Mouse (Mus musculus): Measurements from ENCODE around the gene Fitm1. TPM values are rescaled to one million over a fixed set of nuclear protein-coding genes. Genes with fewer than 3 reads are reported as not detected.
A peak's percentile ranks its signal among the peaks of the same experiment; 100 is the strongest.

Gene Fitm1
- polyA plus RNA-seq, 1 experiment from 2014 or later, result 0.26 TPM

DNA sequence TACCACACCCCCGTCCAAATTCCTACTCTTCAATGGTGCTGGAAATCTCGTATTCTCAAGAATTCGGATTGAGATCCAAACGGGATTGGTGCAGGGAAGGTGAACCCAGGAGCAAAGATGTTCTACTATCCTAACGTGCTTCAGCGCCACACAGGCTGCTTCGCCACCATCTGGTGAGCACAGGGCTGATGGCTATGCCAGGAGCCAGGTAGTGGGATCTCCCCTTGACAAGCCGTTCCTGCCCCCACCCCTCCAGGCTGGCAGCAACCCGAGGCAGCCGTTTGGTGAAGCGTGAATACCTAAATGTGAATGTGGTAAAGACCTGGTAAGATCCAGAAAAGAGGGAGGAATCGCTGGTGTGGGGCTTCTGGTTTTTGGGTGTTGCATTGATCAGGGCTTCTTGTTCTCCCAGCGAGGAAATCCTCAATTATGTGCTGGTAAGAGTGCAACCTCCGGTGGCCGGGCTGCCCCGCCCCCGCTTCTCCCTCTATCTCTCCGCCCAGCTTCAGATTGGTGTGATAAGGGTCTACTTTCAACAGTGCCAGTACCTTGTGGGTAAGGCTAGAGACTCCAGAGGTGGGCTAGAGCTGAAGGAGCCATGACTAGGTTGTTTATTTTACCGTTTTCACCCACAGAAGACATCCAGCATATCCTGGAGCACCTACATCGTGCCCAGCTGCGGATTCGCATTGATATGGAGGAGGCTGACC is 43.2 kb downstream of the Fitm1 start:
- Histone ChIP-seq H3K27me3 (replicated peaks; ENCODE audit: control insufficient read depth, insufficient read depth, low read length) (no peaks in the 10 kb centered on the region), H3K4me2 (ENCODE audit: low read length) (peak overlapping the region; percentile 44), H3K36me3 (ENCODE audit: control insufficient read depth, insufficient read depth, low read length) (no peaks in the 10 kb centered on the region), H3K9me3 (ENCODE audit: control insufficient read depth, low read length) (no peaks in the 10 kb centered on the region), H3K4me1 (ENCODE audit: control insufficient read depth, insufficient read depth, low read depth, low read length) (no peaks in the 10 kb centered on the region), H3K27ac (ENCODE audit: low read depth, low read length) (no peak overlapping the region), H3K9ac (ENCODE audit: low read depth, low read length) (peak overlapping the region; percentile 25; the same call in 1 of the 2 replicates), H3K4me3 (ENCODE audit: low read length) (peak overlapping the region; percentile 33)
- peak; percentile 55; the same call in 1 of the 2 replicates for ATAC-seq
- WGBS, result 52% methylated on average over 22 of the region's 22 CpGs

Other genes with a start within 250 kb of the Fitm1 start
- 28.6 and 29.5 TPM in 2 replicates for gene Dhrs4, start 96.9 kb upstream of the Fitm1 start, polyA plus RNA-seq (2015; fragmentation: Nextera tagmentation; extraction: Ambion mirVana)
- 22.9 and 26.2 TPM in 2 replicates for gene Carmil3, start 85.0 kb upstream of the Fitm1 start, polyA plus RNA-seq (2015; fragmentation: Nextera tagmentation; extraction: Ambion mirVana)
- gene Cpne6, start 65.2 kb upstream of the Fitm1 start, polyA plus RNA-seq (2015; fragmentation: Nextera tagmentation; extraction: Ambion mirVana), result 10.2 and 11.7 TPM in 2 replicates
- 0.15 and 0.23 TPM in 2 replicates for gene Nrl, start 50.6 kb upstream of the Fitm1 start, polyA plus RNA-seq (2015; fragmentation: Nextera tagmentation; extraction: Ambion mirVana)
- gene Pck2, start 35.4 kb upstream of the Fitm1 start, polyA plus RNA-seq (2015; fragmentation: Nextera tagmentation; extraction: Ambion mirVana), result 29.3 and 32.4 TPM in 2 replicates
- gene Dcaf11, start 15.6 kb upstream of the Fitm1 start, polyA plus RNA-seq (2015; fragmentation: Nextera tagmentation; extraction: Ambion mirVana), result 110 and 127 TPM in 2 replicates
- gene A730061H03Rik, start 15.2 kb upstream of the Fitm1 start, polyA plus RNA-seq (2015; fragmentation: Nextera tagmentation; extraction: Ambion mirVana), result 0.89 and 1.4 TPM in 2 replicates
- gene Psme1, start 2.5 kb downstream of the Fitm1 start, polyA plus RNA-seq (2015; fragmentation: Nextera tagmentation; extraction: Ambion mirVana), result 223 and 230 TPM in 2 replicates
- 49.4 and 64.2 TPM in 2 replicates for gene Emc9, start 9.7 kb downstream of the Fitm1 start, polyA plus RNA-seq (2015; fragmentation: Nextera tagmentation; extraction: Ambion mirVana)
- 170 and 173 TPM in 2 replicates for gene Psme2, start 15.5 kb downstream of the Fitm1 start, polyA plus RNA-seq (2015; fragmentation: Nextera tagmentation; extraction: Ambion mirVana)
- 18.2 and 20.3 TPM in 2 replicates for gene Rnf31, start 16.1 kb downstream of the Fitm1 start, polyA plus RNA-seq (2015; fragmentation: Nextera tagmentation; extraction: Ambion mirVana)
- 9.7 and 10.6 TPM in 2 replicates for gene Irf9, start 28.0 kb downstream of the Fitm1 start, polyA plus RNA-seq (2015; fragmentation: Nextera tagmentation; extraction: Ambion mirVana)
- 16.8 and 20.2 TPM in 2 replicates for gene Rec8, start 42.4 kb downstream of the Fitm1 start, polyA plus RNA-seq (2015; fragmentation: Nextera tagmentation; extraction: Ambion mirVana)
- 116 and 131 TPM in 2 replicates for gene Ipo4, start 60.3 kb downstream of the Fitm1 start, polyA plus RNA-seq (2015; fragmentation: Nextera tagmentation; extraction: Ambion mirVana)
- 1.5 and 1.6 TPM in 2 replicates for gene Gm49378, start 62.3 kb downstream of the Fitm1 start, polyA plus RNA-seq (2015; fragmentation: Nextera tagmentation; extraction: Ambion mirVana)
- gene Tm9sf1, start 68.2 kb downstream of the Fitm1 start, polyA plus RNA-seq (2015; fragmentation: Nextera tagmentation; extraction: Ambion mirVana), result 68.7 and 72.1 TPM in 2 replicates
- gene Tssk4, start 74.6 kb downstream of the Fitm1 start, polyA plus RNA-seq (2015; fragmentation: Nextera tagmentation; extraction: Ambion mirVana), result 0.32 and 0.53 TPM in 2 replicates
- 77.2 and 82.8 TPM in 2 replicates for gene Mdp1, start 84.9 kb downstream of the Fitm1 start, polyA plus RNA-seq (2015; fragmentation: Nextera tagmentation; extraction: Ambion mirVana)
- gene Gmpr2, start 96.3 kb downstream of the Fitm1 start, polyA plus RNA-seq (2015; fragmentation: Nextera tagmentation; extraction: Ambion mirVana), result 48.6 and 50.4 TPM in 2 replicates
- gene Nedd8, start 96.5 kb downstream of the Fitm1 start, polyA plus RNA-seq (2015; fragmentation: Nextera tagmentation; extraction: Ambion mirVana), result 567 and 599 TPM in 2 replicates
- gene Tinf2, start 106.2 kb downstream of the Fitm1 start, polyA plus RNA-seq (2015; fragmentation: Nextera tagmentation; extraction: Ambion mirVana), result 25.3 and 25.7 TPM in 2 replicates
- gene Tgm1, start 138.3 kb downstream of the Fitm1 start, polyA plus RNA-seq (2015; fragmentation: Nextera tagmentation; extraction: Ambion mirVana), result 0.20 and 0.41 TPM in 2 replicates
- gene Rabggta, start 146.6 kb downstream of the Fitm1 start, polyA plus RNA-seq (2015; fragmentation: Nextera tagmentation; extraction: Ambion mirVana), result 60.3 and 65.8 TPM in 2 replicates
- 85.9 and 90.3 TPM in 2 replicates for gene Dhrs1, start 170.1 kb downstream of the Fitm1 start, polyA plus RNA-seq (2015; fragmentation: Nextera tagmentation; extraction: Ambion mirVana)
- gene Nop9, start 170.1 kb downstream of the Fitm1 start, polyA plus RNA-seq (2015; fragmentation: Nextera tagmentation; extraction: Ambion mirVana), result 27.1 and 27.9 TPM in 2 replicates
- gene Cideb, start 182.8 kb downstream of the Fitm1 start, polyA plus RNA-seq (2015; fragmentation: Nextera tagmentation; extraction: Ambion mirVana), result 0.17 and 0.63 TPM in 2 replicates
- 0.47 and 0.66 TPM in 2 replicates for gene Ltb4r2, start 185.8 kb downstream of the Fitm1 start, polyA plus RNA-seq (2015; fragmentation: Nextera tagmentation; extraction: Ambion mirVana)
- gene Ltb4r1, start 190.3 kb downstream of the Fitm1 start, polyA plus RNA-seq (2015; fragmentation: Nextera tagmentation; extraction: Ambion mirVana), result 0.22 and 0.79 TPM in 2 replicates
- 3.5 and 5.1 TPM in 2 replicates for gene Adcy4, start 208.5 kb downstream of the Fitm1 start, polyA plus RNA-seq (2015; fragmentation: Nextera tagmentation; extraction: Ambion mirVana)
- gene Ripk3, start 213.2 kb downstream of the Fitm1 start, polyA plus RNA-seq (2015; fragmentation: Nextera tagmentation; extraction: Ambion mirVana), result 2.3 and 3.6 TPM in 2 replicates
- gene Nfatc4, start 247.5 kb downstream of the Fitm1 start, polyA plus RNA-seq (2015; fragmentation: Nextera tagmentation; extraction: Ambion mirVana), result 6.5 and 11.9 TPM in 2 replicates